Mouse (Mus musculus) liver, embryonic 14.5 days (tissue): ENCODE measurements at regions not wholly inside any gene's neighbourhood (a gene's known extent, or its start where the extent isn't known, plus 50 kb on each side); places are given as distances from the start of the nearest gene placed in this dataset.

Experiments used
- CTCF ChIP-seq: IDR thresholded peaks from 2 replicates; pipeline ENCODE4 v1.5.1; 2016; ENCODE audit warnings: antibody characterized with exemption, low read depth, control low read depth
- EP300 ChIP-seq: IDR thresholded peaks from 2 replicates; pipeline ENCODE4 v1.6.1; 2016; ENCODE audit warnings: antibody characterized with exemption, low read depth

DNA sequence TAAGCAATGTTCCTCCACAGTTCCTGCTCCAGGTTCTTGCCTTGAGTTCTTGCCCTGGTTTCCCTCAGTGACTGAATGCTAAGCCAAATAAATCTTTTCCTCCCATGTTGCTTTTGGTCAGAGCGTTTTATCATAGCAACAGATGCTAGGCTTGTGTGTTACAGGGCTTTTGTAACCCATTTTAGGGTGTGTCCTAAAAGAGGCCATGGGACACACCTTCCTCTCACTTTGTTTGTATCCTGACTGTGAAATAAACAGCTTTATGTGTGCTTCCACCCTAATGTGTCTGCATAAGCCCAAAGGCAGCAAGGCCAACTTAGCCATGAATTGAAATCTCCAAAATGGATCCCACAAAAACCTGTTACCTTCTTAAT is 53.9 kb upstream of the Parp11 start:
- TF ChIP-seq EP300 (no peak), CTCF (no peak)
